Mouse (Mus musculus) stomach, embryonic 14.5 days (tissue): ENCODE measurements at regions not wholly inside any gene's neighbourhood (a gene's known extent, or its start where the extent isn't known, plus 50 kb on each side); places are given as distances from the start of the nearest gene placed in this dataset.

Experiments
- ATAC-seq: fragments of 200-750 bp; cut with Nextera tagmentation; 2 replicates; pipeline ENCODE4 v1.8.0; 2017; ENCODE audit warnings: low read depth, moderate TSS enrichment; ENCODE audit not compliant: insufficient number of reproducible peaks, insufficient read depth, low FRiP score
- H3K27ac ChIP-seq: fragments of 300-500 bp; sonication (generic); 2 replicates; pipeline ENCODE4 v1.5.1; 2014; ENCODE audit warnings: mild to moderate bottlenecking, low read length, moderate library complexity, mixed read lengths
- H3K27me3 ChIP-seq: fragments of 300-500 bp; sonication (generic); 2 replicates; pipeline ENCODE4 v1.6.1; 2014; ENCODE audit warnings: low read length, control low read depth, mixed read lengths; ENCODE audit not compliant: control insufficient read depth, insufficient read depth
- H3K36me3 ChIP-seq: fragments of 300-500 bp; sonication (generic); 2 replicates; pipeline ENCODE4 v1.6.1; 2014; ENCODE audit warnings: mild to moderate bottlenecking, control low read depth, low read length, moderate library complexity, mixed read lengths; ENCODE audit not compliant: control insufficient read depth, insufficient read depth
- H3K4me1 ChIP-seq: fragments of 300-500 bp; sonication (generic); 2 replicates; pipeline ENCODE4 v1.6.1; 2014; ENCODE audit warnings: low read length, control low read depth, mixed read lengths; ENCODE audit not compliant: control insufficient read depth, insufficient read depth
- H3K4me2 ChIP-seq: fragments of 300-500 bp; sonication (generic); replicated peaks from 2 replicates; pipeline ENCODE4 v1.6.1; 2014; ENCODE audit warnings: low read depth, low read length, control low read depth
- H3K4me3 ChIP-seq: fragments of 300-500 bp; sonication (generic); 2 replicates; pipeline ENCODE4 v1.5.1; 2014; ENCODE audit warnings: low read depth, low read length, control low read depth
- H3K9ac ChIP-seq: fragments of 300-500 bp; sonication (generic); replicated peaks from 2 replicates; pipeline ENCODE4 v1.6.1; 2014; ENCODE audit warnings: low read depth, mild to moderate bottlenecking, control low read depth, low read length, moderate library complexity, mixed read lengths
- H3K9me3 ChIP-seq: fragments of 300-500 bp; sonication (generic); 2 replicates; pipeline ENCODE4 v1.6.1; 2016; ENCODE audit warnings: low read depth, low read length, control low read depth; ENCODE audit not compliant: control insufficient read depth
- WGBS: fragments of 180-500 bp; shearing (Covaris S2); extraction: QIAGEN DNeasy Blood & Tissue Kit; methylation state at CpG from one replicate; pipeline ENCODE4 v1.1.7; 2014; 5-methylcytosine and 5-hydroxymethylcytosine counted together

- Histone ChIP-seq H3K36me3 (no peaks in the 10 kb centered on the region), H3K9ac (no peak overlapping the region), H3K27me3 (no peaks in the 10 kb centered on the region), H3K27ac (0 out of 2 replicates have a peak overlapping the region, but pooled peaks have one; percentile 10), H3K4me1 (no peaks in the 10 kb centered on the region), H3K4me2 (no peak overlapping the region), H3K4me3 (no peak overlapping the region), H3K9me3 (no peaks in the 10 kb centered on the region)
- 60% methylated on average over 7 of the region's 7 CpGs for WGBS
- ATAC-seq, result no peak
Measured at GRCm38 (mm10) chr7:72972397-72972796, 402.9 kb upstream of the Rgma start.

- ATAC-seq, result no peak
- Histone ChIP-seq H3K27ac (no peak overlapping the region), H3K4me3 (no peak overlapping the region), H3K9ac (no peak overlapping the region), H3K4me2 (no peak overlapping the region), H3K9me3 (no peaks in the 10 kb centered on the region), H3K4me1 (no peaks in the 10 kb centered on the region), H3K27me3 (no peaks in the 10 kb centered on the region), H3K36me3 (no peaks in the 10 kb centered on the region)
- 44% methylated on average over 3 of the region's 3 CpGs for WGBS
Measured at GRCm38 (mm10) chr7:72973771-72974170, 401.5 kb upstream of the Rgma start.

GRCm38 (mm10) chr7:72974384-72974783 lies 400.9 kb upstream of the Rgma start:
- ATAC-seq, result no peak
- Histone ChIP-seq H3K4me1 (no peaks in the 10 kb centered on the region), H3K36me3 (no peaks in the 10 kb centered on the region), H3K27ac (no peak overlapping the region), H3K4me3 (no peak overlapping the region), H3K4me2 (no peak overlapping the region), H3K9ac (no peak overlapping the region), H3K27me3 (no peaks in the 10 kb centered on the region), H3K9me3 (no peaks in the 10 kb centered on the region)
- WGBS, result 78% methylated on average over 3 of the region's 3 CpGs

GRCm38 (mm10) chr7:72990559-72991429 lies 384.5 kb upstream of the Rgma start:
- no peak for ATAC-seq
- no peaks in the 10 kb centered on the region for H3K4me1 ChIP-seq
- 37% methylated on average over 8 of the region's 8 CpGs for WGBS
- no peak overlapping the region for H3K4me3 ChIP-seq
- no peaks in the 10 kb centered on the region for H3K27me3 ChIP-seq
- H3K9me3 ChIP-seq, result no peaks in the 10 kb centered on the region
- H3K36me3 ChIP-seq, result no peaks in the 10 kb centered on the region
- no peak overlapping the region for H3K9ac ChIP-seq
- H3K27ac ChIP-seq, result no peak overlapping the region
- H3K4me2 ChIP-seq, result no peak overlapping the region

GRCm38 (mm10) chr7:72998374-72998773 lies 376.9 kb upstream of the Rgma start:
- no peak overlapping the region for H3K9ac ChIP-seq
- no peak overlapping the region for H3K4me2 ChIP-seq
- no peak for ATAC-seq
- H3K4me3 ChIP-seq, result no peak overlapping the region
- 76% methylated on average over 5 of the region's 5 CpGs for WGBS
- no peaks in the 10 kb centered on the region for H3K27me3 ChIP-seq
- H3K4me1 ChIP-seq, result no peaks in the 10 kb centered on the region
- no peak overlapping the region for H3K27ac ChIP-seq
- no peaks in the 10 kb centered on the region for H3K9me3 ChIP-seq
- no peaks in the 10 kb centered on the region for H3K36me3 ChIP-seq

GRCm38 (mm10) chr7:73019151-73019550 lies 356.2 kb upstream of the Rgma start:
- Histone ChIP-seq H3K4me1 (no peaks in the 10 kb centered on the region), H3K27me3 (no peaks in the 10 kb centered on the region), H3K9me3 (no peaks in the 10 kb centered on the region), H3K27ac (no peak overlapping the region), H3K9ac (no peak overlapping the region), H3K4me2 (no peak overlapping the region), H3K36me3 (no peaks in the 10 kb centered on the region), H3K4me3 (no peak overlapping the region)
- WGBS, result 52% methylated on average over 3 of the region's 3 CpGs
- no peak for ATAC-seq

- Histone ChIP-seq H3K4me1 (no peaks in the 10 kb centered on the region), H3K36me3 (no peaks in the 10 kb centered on the region), H3K9me3 (no peaks in the 10 kb centered on the region), H3K27me3 (no peaks in the 10 kb centered on the region), H3K4me2 (no peak overlapping the region), H3K27ac (no peak overlapping the region), H3K4me3 (no peak overlapping the region), H3K9ac (no peak overlapping the region)
- ATAC-seq, result no peak
- 38% methylated on average over 1 of the region's 1 CpGs for WGBS
Measured at GRCm38 (mm10) chr7:73019764-73020354, 355.4 kb upstream of the Rgma start.

GRCm38 (mm10) chr7:73021786-73022185 lies 353.5 kb upstream of the Rgma start:
- Histone ChIP-seq H3K36me3 (no peaks in the 10 kb centered on the region), H3K27me3 (no peaks in the 10 kb centered on the region), H3K4me2 (no peak overlapping the region), H3K27ac (no peak overlapping the region), H3K4me1 (no peaks in the 10 kb centered on the region), H3K4me3 (no peak overlapping the region), H3K9ac (no peak overlapping the region), H3K9me3 (no peaks in the 10 kb centered on the region)
- 92% methylated on average over 2 of the region's 2 CpGs for WGBS
- no peak for ATAC-seq
